Mouse (Mus musculus) megakaryocyte progenitor cell, adult 5-6 weeks (primary cell): ENCODE data around the gene Rasgef1b. TPM values are rescaled to one million over a fixed set of nuclear protein-coding genes. Genes with fewer than 3 reads are reported as not detected.
A peak's percentile ranks its signal among the peaks of the same experiment; 100 is the strongest.

ENCODE experiments used
- ATAC-seq: replicated peaks from 2 replicates; pipeline ENCODE4 v1.8.0; 2016; ENCODE audit warnings: mild to moderate bottlenecking, moderate TSS enrichment, inconsistent platforms; ENCODE audit not compliant: poor library complexity
- total RNA-seq, 2 experiments: library from RNA; stranded (forward) in 1 of 2; stranded (reverse) in 1 of 2; fragments of 157-497, 149-512 nt in 1 of 2; fragments of 200-1000 nt in 1 of 2; gene quantifications; 2 replicates each; pipeline versions ENCODE4 v1.2.3 to v1.2.4; 2015 to 2017

The Rasgef1b gene
- total RNA-seq, 2 experiments from 2014 or later = 1.8 to 2.2 TPM

DNA sequence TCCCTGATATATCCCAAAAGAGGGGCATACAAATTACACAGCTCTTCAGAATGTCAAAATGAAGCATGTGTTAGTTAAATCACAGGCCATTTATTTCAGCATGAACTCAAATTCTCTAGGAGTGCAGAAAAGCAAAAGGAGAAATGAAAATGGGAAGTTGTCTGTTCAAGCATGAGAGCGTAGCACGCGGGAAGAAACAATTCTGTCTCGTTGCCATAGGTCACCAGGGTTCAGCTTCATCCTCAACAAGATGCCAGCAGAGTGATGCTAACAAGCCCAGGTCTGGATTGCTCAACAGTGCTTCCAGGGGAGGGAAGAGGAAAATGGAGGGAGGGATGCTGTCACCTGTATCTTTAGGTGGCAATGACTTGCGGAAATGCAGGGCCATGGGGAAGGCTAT, 346.1 kb downstream of the Rasgef1b start:
- ATAC-seq = peak; percentile 81

DNA sequence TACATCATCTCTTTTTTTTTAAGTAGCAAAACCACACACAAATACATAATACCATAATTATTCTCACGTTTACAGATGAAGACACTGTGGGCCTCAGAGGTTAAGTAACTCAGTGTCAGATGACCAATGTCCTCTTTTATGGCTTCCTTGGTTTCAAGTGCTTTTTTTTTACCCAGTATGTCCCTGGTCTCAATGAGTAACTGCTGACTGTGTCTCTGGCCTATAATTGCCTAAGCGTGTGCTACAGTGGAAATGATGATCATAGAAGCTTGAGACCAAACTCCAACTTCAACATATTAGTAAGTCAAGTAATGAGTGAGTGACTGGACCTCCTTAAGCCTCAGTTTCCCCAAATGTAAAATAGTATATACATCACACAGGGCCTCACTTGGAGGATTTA, 347.2 kb downstream of the Rasgef1b start:
- peak; percentile 83 for ATAC-seq

DNA sequence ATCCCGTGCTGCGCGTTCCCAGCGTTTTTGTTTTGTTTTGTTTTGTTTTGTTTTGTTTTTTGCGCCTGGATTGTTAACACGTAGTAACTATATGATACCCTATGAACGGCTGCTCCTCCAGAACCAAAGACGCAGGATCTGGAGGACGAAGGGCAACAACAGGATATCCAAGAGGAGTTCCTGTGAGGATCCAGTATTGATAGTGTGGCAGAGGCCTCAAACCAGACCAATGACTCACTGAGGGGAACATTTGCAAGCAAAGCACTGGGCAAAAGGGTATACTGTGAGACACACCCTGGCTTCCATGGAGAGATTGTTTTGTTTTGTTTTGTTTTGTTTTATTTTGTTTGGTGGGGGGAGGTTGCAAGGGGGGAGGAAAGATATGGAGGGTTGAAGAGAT, 348.0 kb downstream of the Rasgef1b start:
- no peak for ATAC-seq

DNA sequence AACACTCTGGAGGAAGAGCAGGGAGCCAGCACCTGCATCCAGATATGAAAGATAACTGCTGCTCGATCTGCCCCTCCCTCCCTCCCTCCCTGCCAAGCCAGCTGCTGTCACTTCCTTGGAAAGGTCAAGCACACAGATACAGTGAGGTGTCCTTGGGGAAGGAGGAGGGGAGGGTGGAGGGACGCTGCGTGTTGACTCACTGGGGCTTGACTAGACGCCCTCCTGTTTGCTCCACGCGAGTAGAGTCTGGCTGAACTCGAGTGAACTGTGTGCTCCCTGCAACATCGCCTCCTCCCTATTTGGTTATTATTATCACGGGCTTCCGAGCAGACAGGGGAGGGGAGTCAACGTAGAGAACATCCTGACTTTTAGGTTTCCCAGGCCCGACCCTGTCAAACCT, 348.7 kb downstream of the Rasgef1b start:
- no peak for ATAC-seq

DNA sequence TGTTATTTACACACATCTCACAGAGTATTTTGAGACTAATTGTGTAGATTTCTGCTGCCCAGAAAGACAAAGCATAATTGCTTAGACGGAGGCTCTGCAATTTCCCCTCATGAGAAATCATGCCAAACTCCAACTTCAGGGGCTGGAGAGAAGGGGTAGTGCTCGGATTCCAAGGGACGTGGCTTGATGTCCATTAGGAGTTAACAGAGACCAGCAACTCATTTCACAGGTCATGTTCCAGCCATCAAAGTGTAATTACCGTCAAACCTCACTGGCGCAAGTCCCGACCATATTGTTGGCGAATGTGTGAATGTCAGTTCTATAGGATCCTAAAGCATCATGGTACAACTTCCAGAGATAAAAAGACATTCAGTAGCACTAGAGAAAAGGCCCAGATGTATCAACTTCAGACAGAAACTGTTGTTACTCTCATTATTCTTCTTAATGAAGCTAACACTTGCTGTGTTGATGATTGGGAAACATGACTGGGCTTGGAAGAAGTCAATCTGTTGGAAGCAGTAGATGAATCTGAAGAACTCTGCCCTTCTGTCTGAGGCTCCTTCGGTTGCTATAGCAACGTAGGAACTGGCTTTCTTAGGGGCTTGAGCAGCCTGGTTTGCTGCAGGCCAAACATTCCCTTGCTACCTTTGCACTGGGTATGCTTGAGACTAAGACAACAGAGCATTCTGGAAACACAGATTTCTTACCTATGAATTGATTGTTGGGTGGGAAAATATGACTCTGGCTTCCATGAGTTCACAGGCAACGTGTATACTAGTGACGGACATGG, 350.2 kb downstream of the Rasgef1b start:
- no peak for ATAC-seq

DNA sequence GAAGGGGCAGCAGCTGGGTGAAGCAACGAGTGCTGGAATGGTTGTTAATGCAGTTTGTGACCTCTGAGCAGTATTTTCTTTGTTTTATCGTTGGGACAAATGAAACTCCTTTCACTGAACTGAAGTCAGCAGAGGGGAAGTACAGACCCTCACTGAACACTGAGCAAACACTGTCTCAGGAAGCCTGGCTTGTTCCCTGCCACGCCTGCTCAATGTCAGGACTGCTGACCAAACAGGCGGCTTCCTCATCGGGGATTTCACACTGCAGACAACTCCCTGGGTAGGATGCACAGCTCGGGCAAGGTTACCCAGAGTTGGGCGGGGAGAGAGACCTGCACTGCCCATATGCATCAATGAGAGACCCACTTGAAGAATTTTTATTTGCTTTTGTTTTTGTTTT, 353.1 kb downstream of the Rasgef1b start:
- peak; percentile 81 for ATAC-seq

DNA sequence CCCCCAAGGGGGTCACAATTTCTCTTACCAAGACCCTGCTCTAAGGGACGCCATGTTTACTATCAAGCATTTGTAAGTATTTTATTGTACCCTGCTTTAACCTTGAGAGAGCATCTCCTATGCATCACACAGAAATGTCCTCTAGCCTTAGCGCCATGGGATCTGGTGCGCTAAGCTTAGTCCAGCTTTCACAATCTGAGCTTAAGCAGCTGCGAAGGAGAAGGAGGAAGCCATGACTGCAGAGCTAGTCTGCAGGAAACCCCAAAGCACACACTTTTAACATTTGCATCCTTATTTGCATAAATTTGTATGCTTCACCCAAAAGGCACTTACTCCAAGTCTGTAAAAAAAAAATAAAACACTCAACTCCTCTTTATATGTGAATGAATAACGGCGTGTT, 354.4 kb downstream of the Rasgef1b start:
- ATAC-seq = peak; percentile 60

DNA sequence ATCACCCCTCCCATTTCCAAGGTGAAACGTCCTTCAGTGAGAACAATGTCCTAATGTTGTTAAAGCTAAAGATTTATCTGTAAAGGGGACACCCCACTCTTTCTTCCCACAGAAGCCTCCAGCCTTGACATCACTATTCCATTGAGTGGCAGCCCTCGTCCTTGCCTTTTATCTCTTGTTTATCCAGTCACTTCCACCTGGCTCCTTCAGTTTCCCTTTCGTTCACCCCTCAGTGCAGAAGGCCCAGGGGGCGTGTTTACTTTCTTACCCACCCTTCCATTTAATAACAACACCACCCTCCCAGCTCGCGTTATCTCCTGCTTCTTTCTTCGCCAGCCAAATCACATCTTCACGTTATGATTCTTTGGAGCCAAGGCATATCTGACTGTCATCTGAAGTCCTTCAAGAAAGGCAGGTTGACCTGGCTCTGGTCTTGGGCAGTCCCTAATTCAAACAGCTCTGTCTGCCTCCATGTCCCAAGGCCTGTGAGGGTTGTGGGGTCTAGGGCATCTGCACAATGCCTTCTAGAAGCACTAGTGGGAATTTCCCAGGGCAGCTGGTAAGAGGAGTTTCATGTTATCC, 355.2 kb downstream of the Rasgef1b start:
- ATAC-seq = no peak

DNA sequence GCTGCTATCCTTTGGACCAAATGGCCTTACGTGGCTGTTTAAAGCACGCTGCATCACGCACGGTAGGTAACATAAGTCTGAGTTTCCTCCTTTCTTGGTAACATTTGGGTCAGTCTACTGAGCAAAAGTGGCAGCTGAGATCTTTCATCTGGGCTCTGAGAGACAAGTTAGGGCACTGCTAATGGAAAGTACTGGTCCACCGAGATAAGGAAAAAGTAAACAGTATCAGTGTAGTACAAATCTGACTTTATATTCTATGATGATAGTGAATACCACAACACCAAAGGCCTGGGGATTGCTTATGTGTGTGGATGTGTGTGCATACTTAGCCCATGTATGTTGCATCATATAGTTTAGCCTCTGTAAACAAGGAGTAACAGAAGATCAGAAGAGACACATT, 358.2 kb downstream of the Rasgef1b start:
- ATAC-seq = no peak

DNA sequence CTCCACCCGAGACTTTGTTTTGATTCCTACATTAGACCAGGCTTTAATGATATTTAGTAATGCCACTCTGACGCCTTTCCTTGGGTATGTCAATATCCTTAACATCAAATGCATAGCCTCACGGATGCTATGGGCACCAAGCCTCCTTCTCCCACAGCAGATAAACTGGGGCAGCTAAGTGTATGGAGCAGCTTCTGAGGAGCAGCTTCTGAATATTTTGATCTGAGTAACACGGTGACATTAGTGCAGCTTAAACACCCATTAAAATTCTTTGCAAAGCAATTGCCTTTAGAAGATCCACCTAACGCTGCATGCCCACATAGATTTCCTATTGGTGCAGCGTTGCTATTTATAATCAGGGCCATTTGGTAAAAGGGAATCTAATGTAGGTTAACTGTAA, 359.6 kb downstream of the Rasgef1b start:
- no peak for ATAC-seq

DNA sequence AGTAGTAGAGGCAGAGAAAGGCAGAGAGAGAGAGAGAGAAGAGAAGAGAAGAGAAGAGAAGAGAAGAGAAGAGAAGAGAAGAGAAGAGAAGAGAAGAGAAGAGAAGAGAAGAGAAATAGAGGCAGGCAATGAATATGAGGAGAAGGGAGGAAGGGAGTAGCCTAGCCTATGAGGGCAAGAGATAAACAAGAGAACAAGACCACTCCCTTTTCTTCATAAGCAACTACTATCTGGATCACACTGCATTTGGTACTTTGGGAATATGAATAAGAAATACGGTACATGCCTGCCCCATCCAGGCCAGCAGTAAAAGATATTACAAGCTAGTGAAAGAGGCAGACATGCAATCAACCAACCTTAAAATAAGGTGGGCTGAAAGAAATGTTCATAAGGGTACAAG, 360.2 kb downstream of the Rasgef1b start:
- no peak for ATAC-seq

DNA sequence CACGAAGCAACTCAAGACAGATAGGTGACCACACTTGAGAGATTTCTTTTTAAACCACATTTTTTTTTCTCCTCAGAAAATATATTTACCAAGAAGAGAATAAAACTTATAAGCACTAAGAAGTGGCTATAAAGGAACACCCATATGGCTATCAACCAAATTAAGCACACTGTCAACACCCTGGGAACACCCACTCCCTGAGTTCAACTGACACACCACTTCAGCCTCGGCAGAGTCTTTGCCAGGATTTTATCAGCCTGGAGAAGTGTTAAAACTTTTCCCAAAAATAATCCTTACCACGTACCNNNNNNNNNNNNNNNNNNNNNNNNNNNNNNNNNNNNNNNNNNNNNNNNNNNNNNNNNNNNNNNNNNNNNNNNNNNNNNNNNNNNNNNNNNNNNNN, 368.3 kb downstream of the Rasgef1b start:
- no peak for ATAC-seq

DNA sequence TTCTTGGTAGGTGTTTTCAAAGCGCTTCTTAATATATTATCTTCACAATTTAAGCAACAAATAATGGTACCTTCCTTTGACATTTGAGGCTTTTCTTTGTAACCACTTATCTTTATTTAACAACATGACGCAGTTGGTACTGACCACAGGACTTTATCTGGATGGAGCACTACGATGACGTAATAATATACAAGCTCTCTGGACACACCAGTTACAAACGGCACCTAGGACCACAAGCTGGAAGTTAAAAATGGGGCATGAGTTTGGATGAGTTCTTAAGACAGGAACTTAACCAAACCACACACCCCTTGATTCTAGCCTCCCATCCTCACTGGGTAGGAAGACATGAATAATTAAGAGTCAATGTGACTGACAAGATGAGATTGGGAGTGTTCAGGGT, 369.6 kb downstream of the Rasgef1b start:
- ATAC-seq = peak; percentile 52

DNA sequence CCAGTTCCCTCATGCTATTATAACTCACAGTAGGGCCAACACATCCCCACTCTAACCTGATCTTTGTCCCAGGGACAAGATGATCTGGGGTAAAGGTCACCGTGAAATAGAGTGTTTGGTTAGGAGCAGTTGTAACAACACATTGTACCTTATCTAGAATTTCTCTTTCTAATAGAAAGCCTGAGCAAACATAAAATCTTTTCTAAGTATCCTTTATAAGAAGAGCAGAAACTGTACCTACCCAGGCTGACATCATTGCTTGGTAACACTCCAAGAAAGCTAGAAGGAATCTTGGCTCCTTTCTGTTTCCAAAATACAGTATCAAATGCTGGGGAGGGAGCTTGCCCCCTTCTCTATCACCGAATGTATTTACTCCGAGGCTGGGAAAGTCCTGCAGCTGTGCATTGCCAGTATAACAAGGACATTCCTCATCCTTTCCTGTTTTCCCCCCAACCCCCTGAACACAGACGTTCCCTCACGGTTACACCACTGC, 374.2 kb downstream of the Rasgef1b start:
- ATAC-seq = no peak

DNA sequence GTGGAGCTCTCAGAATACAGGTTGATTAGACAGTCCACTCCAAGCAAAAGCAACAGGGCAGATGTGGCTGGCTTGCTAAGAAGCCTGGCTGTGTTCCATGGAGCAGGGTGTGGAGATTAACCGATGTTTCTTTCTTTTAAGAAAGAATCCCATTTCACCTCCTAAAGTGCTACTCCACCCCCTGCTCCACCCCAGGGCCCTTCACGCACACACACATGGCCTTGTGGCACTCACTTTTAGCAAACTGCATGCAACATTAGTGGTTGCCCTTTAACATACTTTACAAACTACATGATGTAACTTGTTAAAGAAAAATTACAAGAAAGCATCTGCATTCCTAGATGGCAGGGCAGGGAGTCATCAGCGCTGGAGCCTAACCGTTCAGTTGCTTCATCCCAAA, 378.8 kb downstream of the Rasgef1b start:
- ATAC-seq = no peak

DNA sequence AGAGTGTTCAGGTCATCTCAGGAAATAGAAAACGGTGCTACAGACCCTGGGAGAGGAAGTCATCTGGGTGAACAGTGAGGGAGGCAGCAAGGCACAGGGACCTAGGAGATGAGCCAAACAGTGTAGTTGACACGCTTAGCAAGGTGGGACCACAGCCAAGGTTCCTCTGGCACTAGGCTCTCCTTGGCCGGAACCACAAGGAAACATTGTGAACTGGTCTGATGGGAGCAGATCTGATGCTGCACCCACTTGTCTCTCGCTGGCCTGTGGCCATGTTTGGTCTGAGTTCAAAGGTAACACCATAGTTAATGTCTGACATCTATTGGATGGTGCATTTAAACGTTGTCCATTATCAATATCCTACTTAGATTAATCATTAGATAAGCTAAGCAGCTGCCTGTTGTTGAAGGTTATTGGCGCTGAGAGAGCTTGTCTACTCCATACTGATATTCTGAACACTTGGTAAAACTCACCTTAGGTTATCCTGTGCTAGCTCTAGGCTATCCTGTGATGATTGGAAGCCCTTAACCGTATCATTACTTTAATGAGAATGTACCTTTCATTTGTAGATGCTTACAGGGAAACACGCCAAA, 380.5 kb downstream of the Rasgef1b start:
- peak; percentile 44; the same call in 1 of the 2 replicates for ATAC-seq

DNA sequence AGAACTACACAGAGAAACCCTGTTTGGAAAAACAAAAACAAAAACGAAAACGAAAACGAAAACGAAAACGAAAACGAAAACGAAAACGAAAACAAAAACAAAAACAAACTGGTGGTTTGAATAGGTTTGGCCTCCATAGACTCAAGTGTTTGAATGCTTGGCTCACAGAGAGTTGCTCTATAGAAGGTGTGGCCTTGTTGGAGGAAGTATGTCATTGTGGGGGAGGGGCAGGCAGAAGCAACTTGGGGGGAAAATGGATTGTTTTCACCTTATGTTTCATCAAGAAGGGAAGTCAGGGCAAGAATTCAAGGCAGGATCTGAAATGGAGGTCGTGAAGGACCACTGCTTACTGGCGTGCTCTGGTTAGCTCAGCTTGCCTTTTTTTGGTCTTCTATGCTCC, 386.3 kb downstream of the Rasgef1b start:
- no peak for ATAC-seq

DNA sequence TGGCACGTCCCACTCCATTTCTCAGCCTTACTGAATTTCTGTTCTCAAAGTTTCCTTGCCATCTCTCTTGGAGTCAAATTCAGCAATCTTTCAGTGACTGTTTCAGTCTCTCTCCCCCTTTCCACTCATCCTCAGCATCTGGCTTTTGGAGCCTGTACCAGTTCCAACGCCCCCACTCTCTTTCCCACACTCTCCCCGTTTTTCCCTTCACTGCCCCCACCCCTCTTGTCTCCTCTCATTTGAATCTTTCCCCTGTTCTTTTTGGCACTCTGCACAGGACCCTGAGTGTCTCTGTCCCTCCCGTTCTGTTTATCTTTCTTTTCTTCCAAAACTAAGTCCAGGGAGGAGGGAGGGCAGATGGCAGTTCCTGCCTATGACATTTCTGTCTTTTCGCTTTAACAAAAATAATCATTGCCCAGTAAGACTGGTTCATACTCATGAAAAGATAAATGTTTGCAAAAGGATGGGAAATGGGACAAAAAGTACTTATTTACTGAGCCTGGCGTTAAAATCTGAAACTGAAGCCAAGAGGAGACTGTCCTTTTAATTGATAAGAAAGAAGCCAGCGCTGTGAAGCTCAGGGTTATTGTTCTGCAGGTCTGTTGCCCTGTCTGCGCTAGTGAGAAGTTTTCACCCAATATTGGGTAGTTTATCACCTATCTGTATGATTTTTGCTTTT, 388.4 kb downstream of the Rasgef1b start:
- no peak for ATAC-seq

DNA sequence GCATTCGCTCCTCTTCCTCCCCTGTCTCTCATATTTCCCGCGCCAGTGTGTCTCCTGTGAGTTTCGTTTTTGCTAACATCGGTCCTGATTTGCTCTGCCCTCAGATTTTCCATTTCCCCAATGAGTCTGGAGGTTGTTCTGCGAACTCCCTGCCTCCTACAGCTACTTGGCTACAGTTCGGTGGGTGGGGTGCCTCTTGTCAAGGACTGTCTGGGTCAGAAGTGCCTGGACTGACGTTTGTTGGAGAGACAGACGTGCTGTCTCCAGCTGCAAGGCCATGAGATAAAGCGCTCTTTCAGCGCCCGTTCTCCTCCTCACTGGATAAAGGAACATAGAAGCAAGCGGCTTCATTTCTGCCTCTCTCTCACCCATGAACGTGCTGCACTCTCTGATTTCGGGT, 389.1 kb downstream of the Rasgef1b start:
- ATAC-seq = 0 out of 2 replicates have a peak, but pooled peaks have one; percentile 5

DNA sequence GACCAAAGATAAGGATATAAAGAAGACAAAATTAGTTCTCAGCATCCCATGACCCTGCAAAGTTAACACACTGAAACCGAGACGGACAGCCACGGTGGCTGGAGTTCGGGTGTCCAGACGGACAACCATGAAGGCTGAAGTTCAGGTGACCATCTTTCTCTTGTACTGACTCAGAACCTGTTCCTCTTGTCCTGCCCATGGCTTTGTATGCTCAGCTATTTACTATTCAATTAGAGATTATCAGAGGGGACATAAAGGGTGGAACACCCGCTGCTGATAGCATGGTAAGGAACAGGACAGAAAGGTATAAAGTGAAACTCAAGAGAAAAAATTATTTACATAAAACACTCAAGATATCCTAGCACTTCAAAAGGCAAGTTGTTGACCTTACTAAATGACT, 390.0 kb downstream of the Rasgef1b start:
- no peak for ATAC-seq

DNA sequence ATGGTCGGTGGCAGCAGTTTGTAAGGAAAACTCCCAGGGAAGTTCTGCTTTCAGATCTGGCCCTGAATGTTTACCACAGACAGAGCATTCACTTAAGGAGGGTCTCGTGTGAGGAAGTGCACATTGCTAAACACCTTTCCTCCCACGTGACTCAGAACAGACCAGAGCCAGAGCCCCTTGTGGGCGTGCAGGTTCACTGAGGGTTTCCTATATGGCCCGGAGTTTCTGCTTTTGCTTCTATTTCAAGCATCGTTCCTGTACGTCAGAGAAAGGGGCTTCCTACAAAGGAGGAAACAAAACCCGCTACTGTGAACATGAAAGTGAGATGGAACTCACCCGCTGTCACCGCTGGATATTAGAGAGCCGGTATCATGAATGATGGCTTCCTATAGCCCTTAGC, 392.4 kb downstream of the Rasgef1b start:
- ATAC-seq = peak; percentile 88

DNA sequence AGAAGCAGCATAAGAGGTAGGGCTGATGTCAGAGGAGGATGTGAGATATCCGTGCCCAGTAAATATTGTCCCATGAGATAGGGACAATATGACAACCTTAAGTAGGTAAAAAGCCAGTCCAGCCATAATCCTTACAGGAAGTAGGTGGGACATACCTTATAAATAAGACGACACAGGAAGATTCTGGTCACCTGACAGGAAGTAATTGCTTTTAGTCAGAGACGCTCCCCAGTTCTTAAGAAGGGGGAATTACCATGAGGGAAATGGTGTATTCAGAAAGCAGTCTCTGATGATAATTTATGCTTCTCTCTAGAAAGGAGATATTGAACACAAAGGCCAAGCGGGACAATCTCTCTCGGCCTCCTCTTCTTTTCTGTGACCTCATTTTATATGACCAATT, 394.8 kb downstream of the Rasgef1b start:
- ATAC-seq = no peak
